Mouse (Mus musculus) liver, adult 2 months (tissue): ENCODE data around the gene Mmab.

ENCODE experiments used
- CTCF ChIP-seq: fragments of 200-500 bp; IDR thresholded peaks from 2 replicates; pipeline ENCODE4 v1.5.1; 2011; ENCODE audit warnings: low read depth, low read length, control low read depth
- POLR2A ChIP-seq: fragments of 200-500 bp; IDR thresholded peaks from 2 replicates; pipeline ENCODE4 v1.6.1; 2011; ENCODE audit warnings: low read length, control low read depth; ENCODE audit not compliant: insufficient read depth; ENCODE audit errors: extremely low read depth

DNA sequence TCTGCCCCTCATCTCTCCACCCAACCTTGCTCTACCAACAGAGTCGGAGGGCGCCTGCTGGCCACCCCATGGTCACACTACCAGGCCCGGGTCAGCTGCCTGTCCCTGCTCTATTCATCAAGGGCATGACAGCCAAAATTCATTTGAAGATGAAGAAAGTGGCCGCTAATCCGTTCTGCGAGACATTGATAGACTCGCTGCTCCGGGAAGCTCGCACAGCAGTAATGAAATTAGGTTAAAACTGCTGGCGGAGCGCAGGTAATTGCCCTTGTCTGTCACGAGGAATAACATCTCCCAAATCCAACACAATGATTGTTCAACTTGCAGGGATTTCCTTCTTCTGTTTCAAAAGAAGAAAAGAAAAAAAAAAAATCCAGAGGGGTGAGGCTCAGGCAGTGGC, 34.4 kb upstream of the Mmab start:
- TF ChIP-seq CTCF (no peak), POLR2A (no peak)
